Mouse (Mus musculus) brain, adult 10 weeks (tissue): ENCODE results near the gene Bbip1. TPM values are rescaled to one million over a fixed set of nuclear protein-coding genes. Genes with fewer than 3 reads are reported as not detected.

Experiments used
- polyA plus RNA-seq: library from polyadenylated mRNA; stranded (reverse); fragments of 350-450 nt; fragmentation: Illumina TruSeq; extraction: RNeasy Lipid Tissue Mini Kit (QIAGEN cat#74804); gene quantifications from one replicate; pipeline ENCODE4 v1.2.3, GENCODE M21; 2015; ENCODE audit warnings: low read depth, low replicate concordance

Gene Bbip1
- 148 TPM for polyA plus RNA-seq

DNA sequence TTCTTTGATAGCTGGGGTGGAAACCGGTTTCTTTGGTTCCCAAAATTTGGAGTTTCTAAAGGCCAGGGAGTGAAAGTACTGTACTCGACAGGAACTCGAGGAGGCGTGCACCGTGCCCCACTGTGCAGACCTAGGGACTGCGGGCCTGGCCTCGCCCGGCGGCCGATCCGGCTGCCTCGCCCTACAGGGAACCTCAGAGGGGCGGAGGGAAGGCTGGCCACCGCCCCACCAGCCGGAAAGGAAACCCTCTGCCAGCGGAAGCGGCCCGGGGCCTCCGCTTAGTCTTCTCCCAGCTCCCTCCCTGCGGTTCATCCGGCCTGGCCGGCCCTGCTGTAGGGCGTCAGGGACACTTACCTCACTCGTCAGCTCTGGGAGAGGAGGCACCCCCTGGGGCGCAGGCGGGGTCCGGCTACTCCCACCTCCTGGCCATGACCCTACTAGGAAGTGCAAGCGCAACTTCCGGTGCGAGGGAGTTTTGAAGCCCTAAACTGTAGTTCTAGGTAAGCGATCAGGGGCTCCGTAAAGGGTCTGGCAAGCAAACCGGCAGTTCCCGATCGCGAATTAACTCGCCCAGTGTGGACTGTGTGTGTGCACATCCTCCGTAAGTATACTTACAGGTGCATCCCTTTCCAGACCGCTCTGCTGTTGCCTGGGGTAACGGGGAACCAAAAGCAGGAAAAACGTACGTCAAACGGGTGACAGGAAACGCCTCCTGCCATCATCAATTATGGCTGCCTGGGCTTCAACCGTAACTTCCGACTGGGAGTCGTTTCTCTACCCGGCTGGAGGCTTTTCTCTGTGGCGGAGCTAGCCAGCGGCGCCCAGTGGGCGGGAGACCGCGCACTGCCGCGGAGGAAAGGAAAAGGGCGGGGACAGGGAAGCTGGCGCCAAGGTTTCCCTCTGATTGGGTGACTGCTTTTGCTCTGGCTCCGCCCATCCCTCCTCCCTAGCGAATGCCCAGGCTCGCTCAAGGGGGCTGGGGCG lies at the start of gene Bbip1, which contains the start of gene Shoc2:
Bbip1 (minus strand) TSS at position 826 of the 984 bp plus-strand sequence.
Shoc2 (plus strand) TSS at position 505 of the 984 bp plus-strand sequence.

DNA sequence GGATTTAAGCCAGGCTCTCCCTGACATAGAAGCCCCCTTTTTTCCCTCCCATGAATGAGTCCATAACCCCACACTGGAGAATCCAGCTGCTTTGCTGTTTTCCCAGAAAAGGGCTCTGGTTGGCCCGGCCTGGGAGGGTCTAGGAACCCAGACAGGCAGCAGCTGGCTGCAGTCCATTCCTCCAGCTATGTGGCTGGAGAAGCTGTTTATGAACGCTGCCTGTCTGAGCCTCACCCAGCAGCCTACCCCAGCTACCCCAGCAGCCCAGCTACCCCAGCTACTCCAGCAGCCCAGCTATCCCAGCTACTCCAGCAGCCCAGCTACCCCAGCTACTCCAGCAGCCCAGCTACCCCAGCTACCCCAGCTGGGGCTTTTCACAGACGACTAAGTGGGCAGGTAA lies 52.4 kb downstream of the Bbip1 start, which contains the start of gene Pdcd4:
Pdcd4 (plus strand) TSS at position 171 of the 400 bp plus-strand sequence.

Other genes starting within 250 kb of the Bbip1 start
- gene Pdcd4, start 52.4 kb downstream of the Bbip1 start, polyA plus RNA-seq, result 55.5 TPM
- 46.3 TPM for gene Shoc2, start 321 bp downstream of the Bbip1 start, polyA plus RNA-seq
- gene Adra2a, start 99.5 kb upstream of the Bbip1 start, polyA plus RNA-seq, result 6.7 TPM